Mouse (Mus musculus) intestine, embryonic 14.5 days (tissue): ENCODE results near the gene Nat8f2. TPM values are rescaled to one million over a fixed set of nuclear protein-coding genes. Genes with fewer than 3 reads are reported as not detected.
"Not testable (repeated sequence)": the region's sequence is repeated elsewhere in the genome, so short reads cannot be mapped to it uniquely, and the experiment has no call there.

Source experiments
- ATAC-seq: fragments of 200-750 bp; cut with Nextera tagmentation; replicated peaks from 2 replicates; pipeline ENCODE4 v1.8.0; 2017; ENCODE audit warnings: low read depth, moderate number of reproducible peaks, moderate TSS enrichment, moderate library complexity; ENCODE audit not compliant: low FRiP score, low TSS enrichment
- DNase-seq: peaks from one replicate; pipeline ENCODE4 v3.0.0-alpha.2; 2018; ENCODE audit warnings: low spot score
- H3K27ac ChIP-seq: fragments of 300-500 bp; sonication (generic); 2 replicates; pipeline ENCODE4 v1.5.1; 2014; ENCODE audit warnings: low read depth, mild to moderate bottlenecking, control low read depth
- H3K27me3 ChIP-seq: fragments of 300-500 bp; sonication (generic); replicated peaks from 2 replicates; pipeline ENCODE4 v1.6.1; 2014; ENCODE audit warnings: low read length, control low read depth; ENCODE audit not compliant: control insufficient read depth, insufficient read depth
- H3K36me3 ChIP-seq: fragments of 300-500 bp; sonication (generic); 2 replicates; pipeline ENCODE4 v1.6.1; 2014; ENCODE audit warnings: low read length, control low read depth; ENCODE audit not compliant: control insufficient read depth, insufficient read depth
- H3K4me1 ChIP-seq: fragments of 300-500 bp; sonication (generic); replicated peaks from 2 replicates; pipeline ENCODE4 v1.6.1; 2014; ENCODE audit warnings: low read length, control low read depth, mixed read lengths; ENCODE audit not compliant: control insufficient read depth, insufficient read depth
- H3K4me2 ChIP-seq: fragments of 300-500 bp; sonication (generic); 2 replicates; pipeline ENCODE4 v1.6.1; 2014; ENCODE audit warnings: low read length
- H3K4me3 ChIP-seq: fragments of 300-500 bp; sonication (generic); 2 replicates; pipeline ENCODE4 v1.5.1; 2014; ENCODE audit warnings: low read depth, low read length, control low read depth, mixed read lengths
- H3K9ac ChIP-seq: fragments of 300-500 bp; sonication (generic); 2 replicates; pipeline ENCODE4 v1.6.1; 2014; ENCODE audit warnings: mild to moderate bottlenecking, low read length
- H3K9me3 ChIP-seq: fragments of 300-500 bp; sonication (generic); 2 replicates; pipeline ENCODE4 v1.6.1; 2016; ENCODE audit warnings: low read length, control low read depth; ENCODE audit not compliant: control insufficient read depth
- WGBS: fragments of 180-500 bp; shearing (Covaris S2); extraction: QIAGEN DNeasy Blood & Tissue Kit; methylation state at CpG from one replicate; pipeline ENCODE4 v1.1.7; 2014; 5-methylcytosine and 5-hydroxymethylcytosine counted together
- polyA plus RNA-seq: library from polyadenylated mRNA; unstranded; fragments of >200 nt; fragmentation: Nextera tagmentation; extraction: Ambion mirVana; gene quantifications from 2 replicates; pipeline ENCODE4 v1.2.1, GENCODE M21; 2014

The Nat8f2 gene
- polyA plus RNA-seq, 1 experiment from 2014 or later: 0.09 TPM

DNA sequence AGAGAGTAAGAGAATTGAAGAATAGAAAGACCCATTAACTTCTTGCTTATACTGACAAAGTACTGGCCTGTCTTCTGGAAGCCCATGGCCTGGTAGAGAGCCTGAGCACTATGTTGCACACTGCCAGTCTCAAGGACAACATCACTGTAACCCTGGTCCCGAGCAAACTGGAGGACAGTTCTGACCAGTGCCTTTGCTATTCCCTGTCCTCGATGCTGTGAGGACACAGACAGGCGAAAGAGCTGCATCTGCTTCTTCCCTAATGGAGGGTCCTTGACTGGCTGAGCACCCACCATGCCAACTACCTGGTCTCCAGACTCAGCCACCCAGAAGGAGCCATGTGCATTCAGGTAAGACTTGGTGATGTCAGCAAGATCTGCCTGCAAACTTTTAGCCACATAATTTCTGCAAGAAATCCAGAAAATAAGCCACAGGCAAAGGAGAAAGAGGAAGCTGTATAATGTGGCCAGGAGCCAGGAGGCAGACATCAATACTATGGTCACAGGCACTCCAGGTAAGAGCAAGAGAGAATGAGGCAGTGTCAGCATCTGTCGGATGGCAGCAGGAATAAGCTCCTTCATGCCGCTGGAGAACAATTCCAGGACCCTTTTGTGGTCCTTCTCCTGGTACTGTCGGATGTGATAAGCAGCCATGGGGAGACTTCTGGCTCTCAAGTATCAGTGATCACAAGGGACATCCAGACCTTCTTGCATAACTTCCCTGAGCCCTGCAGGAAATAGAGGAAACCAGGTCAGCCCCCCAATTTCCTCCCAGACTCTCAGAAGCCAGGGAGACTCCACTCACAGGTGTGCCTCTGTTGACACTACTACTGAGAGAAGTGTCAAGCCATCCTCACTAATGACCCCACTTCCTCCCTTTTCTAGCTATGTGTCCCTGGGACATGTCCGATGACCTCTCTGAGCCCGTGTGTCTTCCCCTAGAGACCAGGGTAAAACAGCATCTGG, 950 bp downstream of the Nat8f2 start:
- no peak overlapping the region for H3K4me3 ChIP-seq
- no peak for ATAC-seq
- no peak overlapping the region for H3K9ac ChIP-seq
- H3K4me2 ChIP-seq: no peak overlapping the region
- no peak for DNase-seq
- no peak overlapping the region for H3K27ac ChIP-seq
- 80% methylated on average over 8 of the region's 8 CpGs for WGBS
- no peaks in the 10 kb centered on the region for H3K4me1 ChIP-seq
- H3K36me3 ChIP-seq: no peaks in the 10 kb centered on the region
- no peaks in the 10 kb centered on the region for H3K27me3 ChIP-seq
- H3K9me3 ChIP-seq: no peaks in the 10 kb centered on the region

DNA sequence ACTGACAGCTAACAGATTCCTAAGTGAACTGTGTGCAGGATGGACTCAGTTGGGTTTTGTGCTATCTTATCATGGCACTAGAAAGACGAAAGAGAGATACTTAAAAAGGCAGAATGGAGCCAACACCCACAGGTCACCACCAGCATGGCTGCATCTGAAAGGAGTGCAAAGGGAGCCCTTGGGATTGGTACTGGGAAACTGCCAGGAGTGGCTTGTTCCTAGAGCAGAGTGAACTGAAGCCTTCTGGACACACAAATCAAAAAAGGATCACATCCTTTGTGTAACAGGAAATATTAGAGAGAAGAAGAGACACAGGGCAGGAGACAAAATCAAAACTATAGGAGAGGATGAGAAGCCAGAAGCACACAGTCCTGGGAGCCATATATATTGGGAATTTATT, 2.0 kb downstream of the Nat8f2 start:
- H3K9me3 ChIP-seq, H3K36me3 ChIP-seq, H3K4me3 ChIP-seq, H3K4me2 ChIP-seq, H3K27me3 ChIP-seq, H3K4me1 ChIP-seq, ATAC-seq, H3K9ac ChIP-seq, H3K27ac ChIP-seq, DNase-seq: not testable (repeated sequence)
- 87% methylated on average over 1 of the region's 1 CpGs for WGBS

DNA sequence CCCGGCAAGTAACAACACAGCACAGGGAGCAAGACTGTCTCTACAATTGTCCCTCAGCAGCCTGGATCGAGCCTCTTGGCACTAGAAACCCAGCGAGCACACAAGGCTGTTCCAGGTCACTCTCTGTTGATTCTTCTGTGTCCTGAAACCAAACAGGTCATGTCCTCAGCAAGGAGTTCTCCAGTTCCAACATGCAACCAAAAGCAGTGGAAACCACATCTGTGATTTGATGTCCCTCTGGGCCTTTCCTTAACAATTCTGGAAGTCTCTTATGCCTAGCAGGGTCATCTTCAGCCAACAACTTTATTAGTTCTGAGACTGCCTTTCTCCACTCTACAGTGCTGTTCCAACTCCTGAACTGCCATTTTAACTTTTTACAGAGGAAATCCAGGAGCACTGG, 2.8 kb downstream of the Nat8f2 start:
- not testable (repeated sequence) for H3K9me3 ChIP-seq, H3K4me2 ChIP-seq, H3K27me3 ChIP-seq, H3K4me3 ChIP-seq, H3K9ac ChIP-seq, DNase-seq, ATAC-seq, H3K36me3 ChIP-seq, H3K4me1 ChIP-seq, H3K27ac ChIP-seq
- 86% methylated on average over 3 of the region's 3 CpGs for WGBS

DNA sequence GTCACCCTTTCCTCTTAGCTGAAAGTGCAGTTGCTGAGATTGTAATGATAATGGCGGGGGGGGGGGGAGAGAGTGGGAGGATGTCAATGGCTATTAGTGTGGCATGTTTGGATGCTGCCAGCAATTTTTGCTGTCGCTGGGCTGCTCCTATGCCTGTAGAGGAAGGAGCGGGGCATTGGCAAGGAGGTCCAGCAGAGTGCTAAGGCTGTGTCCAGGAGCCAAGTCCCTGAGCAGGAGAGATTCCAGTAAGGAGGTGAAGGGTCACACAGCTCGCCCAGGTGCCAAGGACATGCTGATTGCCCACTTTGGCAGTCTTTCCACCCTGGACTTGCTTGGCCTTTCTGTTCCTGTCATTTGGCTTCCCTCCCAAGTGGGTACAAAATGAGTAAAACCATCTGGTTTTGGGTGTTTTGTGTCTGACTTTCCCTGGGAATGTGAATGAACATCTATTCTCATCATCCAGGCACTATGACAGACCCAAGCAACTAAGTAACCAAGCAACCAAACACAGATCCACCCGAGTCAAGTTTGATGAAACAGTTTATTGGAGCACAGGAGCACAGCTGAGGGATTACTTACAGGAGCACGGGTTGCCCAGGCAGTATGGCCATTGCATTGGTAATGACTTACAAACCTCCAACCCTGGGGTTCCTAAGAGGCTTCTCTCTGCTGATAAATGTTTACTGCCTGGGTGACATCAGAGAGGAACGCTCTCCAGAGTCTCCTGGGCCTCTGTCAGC, 3.9 kb downstream of the Nat8f2 start:
- H3K4me3 ChIP-seq, DNase-seq, ATAC-seq, H3K9ac ChIP-seq, H3K27ac ChIP-seq, H3K27me3 ChIP-seq, H3K4me2 ChIP-seq, H3K4me1 ChIP-seq, H3K9me3 ChIP-seq, H3K36me3 ChIP-seq: not testable (repeated sequence)
- WGBS: 65% methylated on average over 6 of the region's 7 CpGs

DNA sequence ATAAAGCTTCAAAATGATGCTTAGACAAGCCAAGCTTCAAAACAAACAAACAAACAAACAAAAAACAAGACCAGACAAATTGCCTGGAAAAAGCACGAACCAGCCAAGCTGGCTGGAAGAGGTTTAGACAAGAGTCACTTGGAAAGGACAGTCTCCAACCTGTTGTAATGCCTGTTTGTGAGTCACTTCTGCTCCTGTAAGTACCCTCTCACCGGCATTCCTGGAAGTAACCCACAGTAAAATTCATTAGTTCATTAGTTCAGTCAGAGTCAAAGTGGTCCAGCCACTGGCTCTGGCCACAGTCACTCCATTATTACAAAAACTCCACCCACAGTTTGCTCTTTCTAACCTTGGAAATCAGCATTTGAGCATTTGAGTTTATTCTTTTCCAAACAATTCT, 5.1 kb downstream of the Nat8f2 start:
- Histone ChIP-seq H3K27me3 (no peaks in the 10 kb centered on the region), H3K36me3 (no peaks in the 10 kb centered on the region), H3K4me3 (no peak overlapping the region), H3K4me2 (no peak overlapping the region), H3K9me3 (no peaks in the 10 kb centered on the region), H3K9ac (no peak overlapping the region), H3K27ac (no peak overlapping the region), H3K4me1 (no peaks in the 10 kb centered on the region)
- ATAC-seq (no peak), DNase-seq (no peak)
- WGBS: 88% methylated on average over 2 of the region's 2 CpGs

DNA sequence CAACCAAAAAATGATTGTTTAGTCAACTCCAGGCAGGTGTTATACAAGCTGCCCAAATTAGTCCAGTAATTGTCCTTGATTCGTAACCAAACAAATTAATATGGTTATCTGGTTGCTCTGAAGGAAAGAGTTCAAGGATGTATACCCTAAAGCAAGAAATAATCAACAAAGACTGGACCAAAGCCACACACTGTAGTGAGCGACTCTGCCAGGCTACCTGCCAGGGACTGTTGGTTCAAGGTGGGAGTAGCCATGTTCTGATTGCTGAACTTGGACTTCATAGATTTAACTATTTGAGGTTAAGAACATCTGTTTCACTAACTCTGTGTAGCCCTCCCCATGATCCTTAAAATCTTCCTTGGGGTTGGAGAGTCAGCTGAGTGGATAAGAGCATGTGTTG, 5.8 kb downstream of the Nat8f2 start:
- Histone ChIP-seq H3K9me3 (no peaks in the 10 kb centered on the region), H3K9ac (no peak overlapping the region), H3K4me1 (no peaks in the 10 kb centered on the region), H3K4me3 (no peak overlapping the region), H3K27me3 (no peaks in the 10 kb centered on the region), H3K27ac (no peak overlapping the region), H3K4me2 (no peak overlapping the region), H3K36me3 (no peaks in the 10 kb centered on the region)
- DNase-seq (no peak), ATAC-seq (no peak)
- 90% methylated on average over 2 of the region's 2 CpGs for WGBS

DNA sequence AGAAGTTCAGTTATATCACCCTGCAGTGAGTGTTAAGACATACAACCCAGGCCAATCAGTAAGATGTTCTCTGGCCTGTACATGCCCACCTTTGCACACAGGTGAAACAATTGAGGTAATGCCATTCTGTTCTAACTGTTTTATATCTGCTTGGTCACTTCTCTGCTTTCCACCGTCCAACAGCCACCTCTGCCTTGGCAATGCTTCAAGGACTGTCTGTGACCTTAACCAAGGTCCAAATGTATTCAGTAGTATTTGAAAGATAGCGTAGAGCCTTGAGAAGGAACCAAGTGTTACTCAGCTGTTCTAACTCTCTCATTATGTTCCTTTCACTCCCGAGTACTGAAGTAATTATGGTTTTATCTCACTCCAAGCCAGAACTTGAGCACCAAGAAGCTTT, 6.4 kb downstream of the Nat8f2 start:
- no peak for DNase-seq
- Histone ChIP-seq H3K4me2 (no peak overlapping the region), H3K27me3 (no peaks in the 10 kb centered on the region), H3K4me3 (no peak overlapping the region), H3K9ac (no peak overlapping the region), H3K36me3 (no peaks in the 10 kb centered on the region), H3K9me3 (no peaks in the 10 kb centered on the region), H3K27ac (no peak overlapping the region), H3K4me1 (no peaks in the 10 kb centered on the region)
- WGBS: 76% methylated on average over 3 of the region's 3 CpGs
- ATAC-seq: no peak

DNA sequence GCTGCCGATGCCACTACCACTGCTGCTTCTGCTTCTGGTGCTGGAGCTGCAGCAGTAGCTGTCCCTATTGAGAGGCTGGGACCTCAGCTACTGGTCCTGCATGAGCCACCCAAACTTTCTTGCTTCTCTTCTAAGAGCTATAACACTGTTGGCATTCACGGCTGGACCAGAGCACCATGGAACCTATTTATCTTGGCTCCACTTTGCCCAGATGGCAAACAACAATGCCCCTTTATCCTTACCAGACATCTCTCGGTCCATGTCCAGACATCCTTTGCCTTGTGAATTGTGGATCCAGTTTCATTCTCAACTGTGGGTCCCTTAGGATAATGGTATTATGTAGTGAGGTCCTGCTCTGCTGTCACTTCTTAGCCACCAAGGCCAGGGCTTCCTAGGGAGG, 7.7 kb downstream of the Nat8f2 start:
- Histone ChIP-seq H3K36me3 (no peaks in the 10 kb centered on the region), H3K27me3 (no peaks in the 10 kb centered on the region), H3K4me3 (no peak overlapping the region), H3K27ac (no peak overlapping the region), H3K9me3 (no peaks in the 10 kb centered on the region), H3K9ac (no peak overlapping the region), H3K4me1 (no peaks in the 10 kb centered on the region), H3K4me2 (no peak overlapping the region)
- 77% methylated on average over 3 of the region's 3 CpGs for WGBS
- no peak for DNase-seq
- no peak for ATAC-seq
